Mouse (Mus musculus): ENCODE measurements around the gene Ap4s1. TPM values are rescaled to one million over a fixed set of nuclear protein-coding genes. Genes with fewer than 3 reads are reported as not detected.

Gene Ap4s1
- total RNA-seq, 2 experiments from 2014 or later: 50.4 to 56.7 TPM

DNA sequence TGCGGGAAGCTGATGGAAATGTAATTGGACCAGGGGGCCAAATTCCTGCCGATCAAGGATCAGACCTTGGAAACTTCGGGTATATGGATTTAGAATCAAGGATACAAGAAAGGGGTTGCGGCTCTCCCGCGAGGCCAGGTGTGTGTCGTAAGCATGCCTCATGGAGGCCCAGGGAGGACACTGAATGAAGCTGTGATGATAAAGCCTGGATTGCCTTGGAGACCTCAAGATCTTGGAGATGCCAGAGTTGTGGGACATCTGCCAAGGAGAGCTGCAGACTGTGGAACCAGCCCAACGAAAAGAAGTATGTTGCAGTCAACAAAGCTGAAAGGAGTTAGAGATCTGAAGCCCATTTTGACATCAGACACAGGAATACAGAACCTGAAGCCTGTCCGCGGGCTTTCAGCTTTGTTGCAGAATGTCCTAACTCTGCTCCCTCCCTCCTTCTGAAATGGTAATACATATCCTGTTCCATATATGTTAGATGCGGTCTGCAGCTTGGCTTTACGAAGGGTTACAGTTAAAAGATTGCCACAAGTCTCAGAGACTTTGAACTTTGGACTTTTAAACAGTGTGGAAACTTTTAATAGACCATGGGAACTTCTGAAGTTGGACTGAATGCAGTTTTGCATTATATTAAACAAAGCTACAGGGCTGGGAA lies 65.2 kb downstream of the Ap4s1 start:
- DNase-seq: no peak
- intact Hi-C loops (cut with DNase I): loop anchor here (5.0 kb wide), 1 partner anchor 46 kb away; no protein-coding TSS in a partner anchor

DNA sequence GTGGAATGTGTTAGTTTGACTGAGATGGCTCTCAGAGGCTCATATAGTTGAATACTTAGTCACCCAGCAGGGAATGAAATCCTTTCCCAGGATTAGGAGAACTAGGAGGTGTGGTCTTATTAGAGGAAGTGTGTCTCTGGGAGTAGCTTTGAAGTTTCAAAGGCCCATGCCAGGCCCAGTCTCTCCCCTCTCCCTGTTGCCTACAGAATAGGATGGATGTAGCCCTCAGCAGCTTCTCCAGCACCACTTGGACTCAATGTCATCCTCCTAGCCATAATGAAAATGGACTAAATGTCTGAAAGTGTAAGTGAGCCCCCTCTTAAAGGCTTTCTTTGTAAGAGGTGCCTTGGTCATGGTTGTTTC lies 65.7 kb downstream of the Ap4s1 start:
- DNase-seq: no peak
- intact Hi-C loops (cut with DNase I): loop anchor here (5.0 kb wide), 1 partner anchor 46 kb away; no protein-coding TSS in a partner anchor

DNA sequence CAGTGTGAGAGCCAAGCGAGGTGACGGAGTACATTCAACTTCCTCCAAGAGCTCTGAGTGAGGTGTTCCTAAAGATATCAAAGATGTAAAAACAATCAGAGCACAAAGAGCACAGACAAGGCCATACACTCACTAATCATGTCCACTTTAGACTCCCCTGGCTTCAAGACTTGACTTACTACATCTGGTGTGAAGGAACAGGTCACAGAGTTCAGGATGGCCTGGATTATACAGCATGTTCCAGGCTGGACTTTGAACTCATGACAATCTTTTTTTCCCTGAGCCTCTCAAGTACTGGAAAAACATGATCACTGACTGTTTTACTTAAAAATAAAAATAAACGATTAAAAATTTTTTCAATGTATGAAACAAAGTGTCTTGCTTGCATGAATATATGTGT lies 68.5 kb downstream of the Ap4s1 start:
- intact Hi-C loops (cut with DNase I): loop anchor here (5.0 kb wide), 1 partner anchor 43 kb away; no protein-coding TSS in a partner anchor
- DNase-seq: no peak

DNA sequence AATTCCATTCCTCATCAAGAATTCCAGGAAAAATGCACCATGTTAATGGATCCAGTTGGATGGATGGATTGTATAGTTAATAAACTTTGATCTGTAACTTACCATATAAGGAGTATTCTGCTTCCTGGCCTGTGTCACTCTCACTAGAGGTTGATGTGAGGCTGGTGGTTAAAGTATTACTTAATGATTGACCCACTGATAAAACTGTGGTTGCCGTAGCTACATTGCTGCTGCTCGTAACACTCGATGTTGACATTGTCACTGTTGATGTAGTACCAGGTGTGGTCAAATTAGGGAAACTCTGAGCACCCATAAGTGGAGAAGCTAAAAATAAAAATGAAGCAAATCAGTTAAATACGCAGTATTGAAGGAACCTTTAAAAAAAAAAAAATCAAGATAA lies 76.6 kb downstream of the Ap4s1 start:
- no peak for DNase-seq
- intact Hi-C loops (cut with DNase I): no loop called here

DNA sequence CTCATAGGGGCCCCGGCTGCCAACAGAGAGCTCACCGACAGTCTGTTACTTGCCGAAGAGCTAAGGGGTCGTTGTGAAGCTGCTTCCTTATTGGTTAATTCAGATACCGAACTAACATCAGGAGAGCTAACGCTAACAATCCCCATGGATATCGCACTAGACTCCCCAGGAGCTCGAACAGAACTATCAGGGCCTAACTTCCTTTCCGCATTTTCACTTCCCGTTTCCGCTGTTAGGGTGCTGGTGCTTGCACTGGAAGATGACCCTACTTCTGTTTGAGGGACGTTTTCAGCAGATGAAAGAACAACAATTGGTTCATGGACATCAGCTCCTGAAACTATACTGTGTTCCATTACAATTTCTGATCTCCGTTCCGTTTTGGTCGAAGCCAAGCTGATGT lies 77.9 kb downstream of the Ap4s1 start:
- intact Hi-C loops (cut with DNase I): no loop called here
- no peak for DNase-seq

DNA sequence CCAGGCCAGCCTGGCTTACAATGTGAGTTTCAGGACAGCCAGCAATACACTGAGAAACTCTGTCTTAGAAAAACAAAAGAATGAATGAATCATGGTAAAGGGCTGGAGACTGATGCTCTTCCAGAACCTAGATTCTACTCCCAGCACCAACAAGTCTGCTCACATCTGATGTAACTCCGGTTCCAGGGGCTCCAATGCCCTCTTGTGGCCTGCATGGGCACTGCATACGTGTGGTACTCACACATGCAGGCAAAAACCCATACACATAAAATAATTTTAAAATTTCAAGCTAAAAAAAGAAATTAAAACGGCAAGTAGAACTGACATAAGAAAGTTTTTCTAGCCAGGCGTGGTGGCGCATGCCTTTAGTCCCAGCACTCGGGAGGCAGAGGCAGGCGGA lies 94.0 kb downstream of the Ap4s1 start:
- intact Hi-C loops (cut with DNase I): loop anchor here (10.0 kb wide), 1 partner anchor 110 kb away; no protein-coding TSS in a partner anchor
- DNase-seq: no peak

Other genes with a start within 250 kb of the Ap4s1 start
- under 1 TPM in 1 of 2 experiments, not detected in 1; 0.18 TPM for gene Coch, start 97.7 kb upstream of the Ap4s1 start, total RNA-seq (2021)
- gene Strn3, start 864 bp downstream of the Ap4s1 start, total RNA-seq (2021): 100 to 1,000 TPM; 129 to 132 TPM
- gene Hectd1, start 138.5 kb downstream of the Ap4s1 start, total RNA-seq (2021): 10 to 100 TPM; 80.6 to 97.8 TPM

Measured in gastrocnemius, postnatal 36 days (tissue).